Mouse (Mus musculus) lung, adult 2 months (tissue): ENCODE measurements around the gene Insl6.

Experiments used
- CTCF ChIP-seq: fragments of 200-500 bp; IDR thresholded peaks from 2 replicates; pipeline ENCODE4 v1.5.1; 2011; ENCODE audit warnings: mild to moderate bottlenecking, low read length, control low read depth; ENCODE audit not compliant: insufficient read depth
- POLR2A ChIP-seq: fragments of 200-500 bp; IDR thresholded peaks from 2 replicates; pipeline ENCODE4 v1.6.1; 2011; ENCODE audit warnings: low read depth, mild to moderate bottlenecking, control low read depth, low read length, borderline replicate concordance; ENCODE audit errors: extremely low read depth

- TF ChIP-seq POLR2A (peak; percentile 68; the same call in 1 of the 2 replicates), CTCF (no peak)
Observed at GRCm38 (mm10) chr19:29366969-29367622, 41.9 kb upstream of the Insl6 start, which contains the start of the genes Plgrkt and Cd274.
